In the genomic region with DNA sequence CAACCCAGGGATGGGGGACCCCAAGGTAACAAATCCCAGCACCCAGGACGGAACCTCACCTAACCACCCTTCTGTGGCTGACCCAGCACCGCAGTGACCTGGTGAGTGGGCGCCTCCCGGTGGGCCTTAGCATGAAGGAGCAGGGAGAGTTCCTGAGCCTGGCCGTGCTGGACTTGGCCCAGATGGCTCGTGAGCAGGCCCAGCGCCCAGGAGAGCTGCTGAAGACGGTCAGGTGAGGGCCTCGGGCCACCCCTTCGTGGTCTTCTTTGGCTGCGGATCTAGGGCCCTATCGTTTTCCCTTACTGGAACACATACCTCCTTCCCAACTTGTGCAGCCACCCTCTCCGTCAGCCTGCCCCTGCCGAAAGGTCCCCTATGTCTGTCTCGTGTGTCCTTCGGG, we compare ENCODE assay signal across 9 mouse cellular contexts. TPM values are rescaled to one million over a fixed set of nuclear protein-coding genes. Genes with fewer than 3 reads are reported as not detected.
A peak's percentile ranks its signal among the peaks of the same experiment; 100 is the strongest.
DNase-seq lines count a peak whose midpoint lies in the region; ATAC-seq and TF ChIP-seq lines count a peak whose summit lies in the region.
"Had no signal": no experiment of that assay in that cellular context is flagged by ENCODE, and none has a peak within 500 bp of the region (broad histone marks: within the 10 kb centered on the region; RNA-seq: fewer than 3 reads in every experiment).

No protein-coding gene starts in this region.

- TF ChIP-seq CTCF in midbrain, postnatal 0 days (IDR thresholded peaks at IDR 0.05), result no peak

- WGBS in kidney, embryonic 15.5 days, result 23% methylated on average over 16 of the region's 16 CpGs
- 23% methylated on average over 15 of the region's 16 CpGs for WGBS in embryonic facial prominence, embryonic 14.5 days
- 27% methylated on average over 16 of the region's 16 CpGs for WGBS in intestine, embryonic 14.5 days
- 13% methylated on average over 16 of the region's 16 CpGs for WGBS in midbrain, postnatal 0 days

- peaks cover 45% of the 10 kb centered on the region for H3K4me1 ChIP-seq in kidney, embryonic 15.5 days
- H3K4me1 ChIP-seq in embryonic facial prominence, embryonic 14.5 days (ENCODE audit: control insufficient read depth, insufficient read depth, low read length), result 0 out of 2 replicates have a peak, but pooled peaks cover 4% of the 10 kb centered on the region
- H3K4me1 ChIP-seq in intestine, embryonic 14.5 days (replicated peaks; ENCODE audit: control insufficient read depth, insufficient read depth, low read length), result 0 out of 2 replicates have a peak, but pooled peaks cover 3% of the 10 kb centered on the region
- H3K4me1 ChIP-seq in midbrain, postnatal 0 days (ENCODE audit: insufficient read depth, low read length), result no peaks in the 10 kb centered on the region; the same call in 1 of the 2 replicates

- ATAC-seq in kidney, embryonic 15.5 days (replicated peaks; ENCODE audit: low FRiP score), result no peak
- ATAC-seq in embryonic facial prominence, embryonic 14.5 days (ENCODE audit: low read depth), result no peak
- no peak for ATAC-seq in intestine, embryonic 14.5 days (replicated peaks; ENCODE audit: low FRiP score, low TSS enrichment, low read depth)
- no peak for ATAC-seq in midbrain, postnatal 0 days (ENCODE audit: low FRiP score)

- DNase-seq in kidney, adult 11 months, result no peak
- DNase-seq in embryonic facial prominence, embryonic 14.5 days (ENCODE audit: low spot score), result no peak
- DNase-seq in intestine, embryonic 14.5 days (ENCODE audit: low spot score), result no peak
- DNase-seq in midbrain, postnatal 0 days (ENCODE audit: low spot score), result no peak
- no peak for DNase-seq in thymus, postnatal 4 days
- DNase-seq in spleen, adult 18-20 months, result no peak
- DNase-seq in adrenal gland, adult 2 months, result no peak

- no peaks in the 10 kb centered on the region for H3K36me3 ChIP-seq in kidney, embryonic 15.5 days
- H3K36me3 ChIP-seq in embryonic facial prominence, embryonic 14.5 days (ENCODE audit: control insufficient read depth, insufficient read depth, low read length), result no peaks in the 10 kb centered on the region
- H3K36me3 ChIP-seq in intestine, embryonic 14.5 days (ENCODE audit: control insufficient read depth, insufficient read depth, low read length), result no peaks in the 10 kb centered on the region
- H3K36me3 ChIP-seq in midbrain, postnatal 0 days (ENCODE audit: insufficient read depth, low read length), result no peaks in the 10 kb centered on the region

- no peak overlapping the region for H3K27ac ChIP-seq in kidney, embryonic 15.5 days
- no peak overlapping the region for H3K27ac ChIP-seq in embryonic facial prominence, embryonic 14.5 days (replicated peaks; ENCODE audit: low read depth, low read length)
- no peak overlapping the region for H3K27ac ChIP-seq in intestine, embryonic 14.5 days (ENCODE audit: low read depth)
- H3K27ac ChIP-seq in midbrain, postnatal 0 days (ENCODE audit: low read depth, low read length), result no peak overlapping the region

- peaks cover 89% of the 10 kb centered on the region for H3K27me3 ChIP-seq in kidney, embryonic 15.5 days
- H3K27me3 ChIP-seq in embryonic facial prominence, embryonic 14.5 days (replicated peaks; ENCODE audit: control insufficient read depth, insufficient read depth, low read length), result peaks cover 80% of the 10 kb centered on the region
- peaks cover 71% of the 10 kb centered on the region for H3K27me3 ChIP-seq in intestine, embryonic 14.5 days (replicated peaks; ENCODE audit: control insufficient read depth, insufficient read depth, low read length)
- H3K27me3 ChIP-seq in midbrain, postnatal 0 days (ENCODE audit: insufficient read depth, low read length), result peaks cover 61% of the 10 kb centered on the region
- H3K27me3 ChIP-seq: megakaryocyte, embryonic 14.5 days had no signal

- H3K4me2 ChIP-seq in kidney, embryonic 15.5 days, result peak overlapping the region; percentile 59
- peak overlapping the region; percentile 54 for H3K4me2 ChIP-seq in embryonic facial prominence, embryonic 14.5 days (ENCODE audit: low read depth, low read length)
- H3K4me2 ChIP-seq in intestine, embryonic 14.5 days (ENCODE audit: low read length), result peak overlapping the region; percentile 49
- H3K4me2 ChIP-seq in midbrain, postnatal 0 days (ENCODE audit: low read depth, low read length, poor library complexity, severe bottlenecking), result peak overlapping the region; percentile 69

- peak overlapping the region; percentile 33 for H3K4me3 ChIP-seq in kidney, embryonic 15.5 days (replicated peaks)
- peak overlapping the region; percentile 26 for H3K4me3 ChIP-seq in embryonic facial prominence, embryonic 14.5 days (ENCODE audit: low read depth, low read length)
- H3K4me3 ChIP-seq in intestine, embryonic 14.5 days (ENCODE audit: low read depth, low read length), result 0 out of 2 replicates have a peak overlapping the region, but pooled peaks have one; percentile 15
- peak overlapping the region; percentile 29 for H3K4me3 ChIP-seq in midbrain, postnatal 0 days (ENCODE audit: low read depth, low read length)
- H3K4me3 ChIP-seq: megakaryocyte, embryonic 14.5 days had no signal

- no peak overlapping the region; the same call in 1 of the 2 replicates for H3K9ac ChIP-seq in kidney, embryonic 15.5 days
- peak overlapping the region; percentile 19; the same call in 1 of the 2 replicates for H3K9ac ChIP-seq in embryonic facial prominence, embryonic 14.5 days (ENCODE audit: low read depth, low read length)
- H3K9ac ChIP-seq in intestine, embryonic 14.5 days (ENCODE audit: low read length), result no peak overlapping the region
- 0 out of 2 replicates have a peak overlapping the region, but pooled peaks have one; percentile 0 for H3K9ac ChIP-seq in midbrain, postnatal 0 days (replicated peaks; ENCODE audit: low read length, poor library complexity, severe bottlenecking)

- no peaks in the 10 kb centered on the region for H3K9me3 ChIP-seq in kidney, embryonic 15.5 days (replicated peaks)
- no peaks in the 10 kb centered on the region for H3K9me3 ChIP-seq in embryonic facial prominence, embryonic 14.5 days (ENCODE audit: control insufficient read depth, low read length)
- H3K9me3 ChIP-seq in intestine, embryonic 14.5 days (ENCODE audit: control insufficient read depth, low read length), result no peaks in the 10 kb centered on the region
- no peaks in the 10 kb centered on the region for H3K9me3 ChIP-seq in midbrain, postnatal 0 days (ENCODE audit: low read length)
- H3K9me3 ChIP-seq: megakaryocyte, embryonic 14.5 days had no signal

RNA-seq across cellular contexts. Expression of gene Jak3, which starts 3.0 kb away (rescaled TPM):
- polyA plus RNA-seq in kidney, embryonic 15.5 days (2015; fragmentation: Nextera tagmentation; extraction: Ambion mirVana), result 6.3 and 7.2 TPM in 2 replicates
- polyA plus RNA-seq in embryonic facial prominence, embryonic 14.5 days (2014; fragmentation: Nextera tagmentation; extraction: Ambion mirVana), result 4.8 and 5.2 TPM in 2 replicates
- 4.1 and 4.5 TPM in 2 replicates for polyA plus RNA-seq in intestine, embryonic 14.5 days (2014; fragmentation: Nextera tagmentation; extraction: Ambion mirVana)
- 9.0 and 12.3 TPM in 2 replicates for total RNA-seq in midbrain, postnatal 0 days (2014; rRNA removed)
- polyA plus RNA-seq in midbrain, postnatal 0 days (2015; fragmentation: Nextera tagmentation; extraction: Ambion mirVana), result 6.4 and 7.1 TPM in 2 replicates
- total RNA-seq in adrenal gland, adult 2 months (2021), result 10 to 100 TPM in 1 of 2 experiments, 1 to 10 TPM in 1; 9.4 to 19.0 TPM
- 32.3 and 44.2 TPM in 2 replicates for polyA plus RNA-seq in adrenal gland, adult 2 months (2012; rRNA removed)

RNA-seq across cellular contexts. Expression of gene Unc13a, which starts 7.6 kb away (rescaled TPM):
- 0.80 and 1.2 TPM in 2 replicates for polyA plus RNA-seq in kidney, embryonic 15.5 days (2015; fragmentation: Nextera tagmentation; extraction: Ambion mirVana)
- polyA plus RNA-seq in embryonic facial prominence, embryonic 14.5 days (2014; fragmentation: Nextera tagmentation; extraction: Ambion mirVana), result 1.1 and 1.4 TPM in 2 replicates
- polyA plus RNA-seq in intestine, embryonic 14.5 days (2014; fragmentation: Nextera tagmentation; extraction: Ambion mirVana), result 1.6 and 2.4 TPM in 2 replicates
- 69.0 and 70.8 TPM in 2 replicates for total RNA-seq in midbrain, postnatal 0 days (2014; rRNA removed)
- 14.5 and 16.2 TPM in 2 replicates for polyA plus RNA-seq in midbrain, postnatal 0 days (2015; fragmentation: Nextera tagmentation; extraction: Ambion mirVana)
- 10 to 100 TPM in 1 of 2 experiments, 1 to 10 TPM in 1; 6.0 to 10.5 TPM for total RNA-seq in adrenal gland, adult 2 months (2021)
- 4.4 and 6.3 TPM in 2 replicates for polyA plus RNA-seq in adrenal gland, adult 2 months (2012; rRNA removed)

RNA-seq across cellular contexts. Expression of gene Insl3, which starts 9.9 kb away (rescaled TPM):
- 1.2 and 1.7 TPM in 2 replicates for polyA plus RNA-seq in kidney, embryonic 15.5 days (2015; fragmentation: Nextera tagmentation; extraction: Ambion mirVana)
- 1.0 TPM in 1 of 2 replicates, not detected in the other for polyA plus RNA-seq in embryonic facial prominence, embryonic 14.5 days (2014; fragmentation: Nextera tagmentation; extraction: Ambion mirVana)
- 0.98 and 1.4 TPM in 2 replicates for polyA plus RNA-seq in intestine, embryonic 14.5 days (2014; fragmentation: Nextera tagmentation; extraction: Ambion mirVana)
- not detected in 2 replicates for total RNA-seq in midbrain, postnatal 0 days (2014; rRNA removed)
- polyA plus RNA-seq in midbrain, postnatal 0 days (2015; fragmentation: Nextera tagmentation; extraction: Ambion mirVana), result 1.2 and 2.1 TPM in 2 replicates
- 1 to 10 TPM; 7.1 to 7.5 TPM for total RNA-seq in adrenal gland, adult 2 months (2021)
- polyA plus RNA-seq in adrenal gland, adult 2 months (2012; rRNA removed), result 39.2 and 39.3 TPM in 2 replicates

RNA-seq across cellular contexts. Expression of gene B3gnt3, which starts 22.5 kb away (rescaled TPM):
- polyA plus RNA-seq in kidney, embryonic 15.5 days (2015; fragmentation: Nextera tagmentation; extraction: Ambion mirVana), result 2.8 and 3.9 TPM in 2 replicates
- 0.84 and 0.87 TPM in 2 replicates for polyA plus RNA-seq in embryonic facial prominence, embryonic 14.5 days (2014; fragmentation: Nextera tagmentation; extraction: Ambion mirVana)
- polyA plus RNA-seq in intestine, embryonic 14.5 days (2014; fragmentation: Nextera tagmentation; extraction: Ambion mirVana), result 6.9 and 8.4 TPM in 2 replicates
- 0.24 and 1.6 TPM in 2 replicates for total RNA-seq in midbrain, postnatal 0 days (2014; rRNA removed)
- 0.31 and 0.50 TPM in 2 replicates for polyA plus RNA-seq in midbrain, postnatal 0 days (2015; fragmentation: Nextera tagmentation; extraction: Ambion mirVana)
- total RNA-seq in adrenal gland, adult 2 months (2021), result 1 to 10 TPM; 4.4 to 5.7 TPM
- polyA plus RNA-seq in adrenal gland, adult 2 months (2012; rRNA removed), result 14.4 and 17.5 TPM in 2 replicates

RNA-seq across cellular contexts. Expression of gene Fcho1, which starts 46.4 kb away (rescaled TPM):
- polyA plus RNA-seq in kidney, embryonic 15.5 days (2015; fragmentation: Nextera tagmentation; extraction: Ambion mirVana), result 6.3 and 6.5 TPM in 2 replicates
- 2.6 and 2.7 TPM in 2 replicates for polyA plus RNA-seq in embryonic facial prominence, embryonic 14.5 days (2014; fragmentation: Nextera tagmentation; extraction: Ambion mirVana)
- 5.8 and 6.9 TPM in 2 replicates for polyA plus RNA-seq in intestine, embryonic 14.5 days (2014; fragmentation: Nextera tagmentation; extraction: Ambion mirVana)
- 109 and 114 TPM in 2 replicates for total RNA-seq in midbrain, postnatal 0 days (2014; rRNA removed)
- polyA plus RNA-seq in midbrain, postnatal 0 days (2015; fragmentation: Nextera tagmentation; extraction: Ambion mirVana), result 88.4 and 89.5 TPM in 2 replicates
- 1 to 10 TPM; 1.8 to 2.7 TPM for total RNA-seq in adrenal gland, adult 2 months (2021)
- 8.2 and 10.6 TPM in 2 replicates for polyA plus RNA-seq in adrenal gland, adult 2 months (2012; rRNA removed)

Comparison
In these comparisons a context has a peak if more than half of its experiments do, and no peak if none do; other contexts are left out.
1. H3K9ac ChIP-seq: peak in embryonic facial prominence, embryonic 14.5 days (single experiment) and midbrain, postnatal 0 days (single experiment); none in kidney, embryonic 15.5 days (single experiment) and intestine, embryonic 14.5 days (single experiment).
2. RNA of gene Insl3, which starts 9.9 kb away (polyA plus RNA-seq): 39.2 to 39.3 TPM in adrenal gland, adult 2 months; 1.2 to 1.7 TPM in kidney, embryonic 15.5 days, 0.98 to 1.4 TPM in intestine, embryonic 14.5 days, 1.2 to 2.1 TPM in midbrain, postnatal 0 days and 1.0 TPM in embryonic facial prominence, embryonic 14.5 days; every median in the first group is over 10 times any median in the second.
3. Peak in every context shown above with its lines, with median percentiles within 50 percentile points of each other: H3K4me2 ChIP-seq and H3K4me3 ChIP-seq.